Mouse (Mus musculus): ENCODE measurements at regions not wholly inside any gene's neighbourhood (a gene's known extent, or its start where the extent isn't known, plus 50 kb on each side); places are given as distances from the start of the nearest gene placed in this dataset.
"Not testable (repeated sequence)": the region's sequence is repeated elsewhere in the genome, so short reads cannot be mapped to it uniquely, and the experiment has no call there.

DNA sequence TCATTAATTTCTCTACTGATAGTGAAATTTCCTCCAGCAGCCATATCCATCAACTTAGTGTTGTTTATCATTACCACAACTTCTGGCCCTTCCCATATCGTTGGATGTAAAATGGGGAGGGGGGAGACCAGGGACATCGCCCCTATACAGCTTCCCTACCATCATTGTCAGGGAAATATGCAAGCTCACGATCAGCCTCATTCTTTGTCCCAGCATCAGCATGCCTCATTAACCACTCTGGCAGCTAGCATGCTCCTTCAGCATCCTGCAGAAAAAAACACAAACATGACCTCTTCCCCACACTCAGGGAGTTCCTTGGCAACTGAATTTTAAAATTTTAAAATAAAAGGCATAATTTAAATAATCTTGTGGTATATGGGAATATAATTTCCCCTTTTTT lies 140.4 kb upstream of the Ipo5 start:
- no peak overlapping the region for H3K9ac ChIP-seq
- no peak for ATAC-seq (replicated peaks)
- WGBS: 61% methylated on average over 3 of the region's 3 CpGs

DNA sequence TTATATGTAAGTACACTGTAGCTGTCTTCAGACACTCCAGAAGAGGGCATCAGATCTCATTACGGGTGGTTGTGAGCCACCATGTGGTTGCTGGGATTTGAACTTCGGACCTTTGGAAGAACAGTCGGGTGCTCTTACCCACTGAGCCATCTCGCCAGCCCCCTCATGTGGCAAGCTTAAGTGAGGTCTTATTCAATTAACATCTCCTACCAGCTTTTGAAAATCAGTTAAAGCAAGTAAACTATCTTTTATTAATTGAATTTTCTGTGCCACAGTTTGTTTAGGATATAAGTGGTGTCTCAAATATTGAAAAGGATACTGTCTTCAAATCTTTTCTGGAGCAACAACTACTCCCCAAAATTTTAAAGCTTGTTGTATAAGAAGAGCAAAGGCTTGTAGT lies 138.0 kb upstream of the Ipo5 start:
- not testable (repeated sequence) for H3K4me2 ChIP-seq; H3K9ac ChIP-seq; H3K4me3 ChIP-seq; H3K27ac ChIP-seq; H3K27me3 ChIP-seq (replicated peaks); ATAC-seq (replicated peaks); H3K36me3 ChIP-seq (replicated peaks); H3K4me1 ChIP-seq; H3K9me3 ChIP-seq
- 81% methylated on average over 4 of the region's 4 CpGs for WGBS

More for the DNA sequence above, 140.4 kb upstream of the Ipo5 start:
- H3K4me1 ChIP-seq: no peaks in the 10 kb centered on the region
- no peaks in the 10 kb centered on the region for H3K27me3 ChIP-seq (replicated peaks)
- no peak overlapping the region for H3K27ac ChIP-seq
- H3K9me3 ChIP-seq: no peaks in the 10 kb centered on the region
- no peak overlapping the region for H3K4me3 ChIP-seq
- H3K36me3 ChIP-seq (replicated peaks): no peaks in the 10 kb centered on the region
- no peak overlapping the region for H3K4me2 ChIP-seq

DNA sequence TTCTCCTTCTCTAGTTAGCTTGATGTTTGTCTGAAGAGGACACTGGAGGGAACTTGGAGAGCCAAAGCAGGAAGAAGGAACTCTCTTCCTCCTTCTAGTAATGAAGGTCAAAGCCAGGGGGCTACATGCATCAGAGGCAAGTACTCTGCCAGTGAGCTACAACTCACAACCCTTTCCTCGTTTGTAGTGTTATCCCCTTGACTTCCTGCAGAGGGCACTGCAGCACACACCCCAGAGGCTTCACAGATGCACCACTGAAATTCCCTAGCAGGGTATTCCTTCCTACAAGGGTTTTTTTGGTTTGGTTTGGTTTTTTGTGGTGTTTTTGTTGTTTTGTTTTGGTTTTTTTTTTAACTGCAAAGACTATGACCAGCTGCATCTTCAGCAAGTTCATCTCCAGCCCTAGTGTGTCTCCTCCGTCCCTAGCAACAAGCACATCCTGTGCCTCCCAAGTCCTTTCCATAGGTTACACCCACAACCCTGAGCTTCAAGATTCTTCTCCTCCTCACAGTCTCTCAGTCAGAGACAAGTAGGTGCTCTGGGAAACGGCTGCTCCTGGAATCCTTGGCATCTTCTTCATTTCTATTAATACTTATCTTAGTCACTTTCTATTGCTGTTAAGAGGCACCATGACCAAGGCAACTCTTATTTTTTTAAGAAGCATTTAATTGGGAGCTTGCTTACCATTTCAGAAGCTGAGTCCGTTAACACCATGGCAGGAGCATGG lies 119.0 kb upstream of the Ipo5 start:
- Histone ChIP-seq H3K4me2 (no peak overlapping the region), H3K27me3 (replicated peaks) (no peaks in the 10 kb centered on the region), H3K27ac (no peak overlapping the region), H3K4me3 (no peak overlapping the region), H3K4me1 (no peaks in the 10 kb centered on the region), H3K9me3 (no peaks in the 10 kb centered on the region), H3K36me3 (replicated peaks) (no peaks in the 10 kb centered on the region), H3K9ac (no peak overlapping the region)
- WGBS: 84% methylated on average over 4 of the region's 4 CpGs
- ATAC-seq (replicated peaks): no peak

DNA sequence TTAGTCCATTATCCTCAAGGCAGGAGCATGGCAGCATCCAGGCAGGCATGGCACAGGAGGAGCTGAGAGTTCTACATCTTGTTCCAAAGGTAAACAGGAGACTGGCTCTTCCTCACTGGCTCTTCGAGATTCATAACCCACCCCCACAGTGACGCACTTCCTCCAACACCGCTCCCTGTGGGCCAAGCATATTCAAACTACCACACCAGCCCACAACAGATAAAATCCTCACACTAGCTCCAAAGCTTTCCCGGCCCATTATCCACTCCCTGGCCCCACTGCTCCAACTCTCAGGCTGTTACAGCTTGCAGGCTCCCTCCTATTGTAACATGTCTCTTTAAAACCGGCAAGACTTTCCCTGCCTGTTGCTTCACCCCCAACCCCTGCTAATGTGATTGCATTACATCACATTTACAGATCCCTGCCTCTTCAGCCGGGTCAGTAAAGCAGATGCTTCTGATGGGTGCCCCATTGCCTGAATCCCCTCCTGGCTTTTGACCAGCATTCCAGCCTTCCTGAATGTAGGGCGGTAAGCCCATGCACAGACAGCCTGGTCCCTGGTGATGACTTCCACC lies 113.0 kb upstream of the Ipo5 start:
- 70% methylated on average over 7 of the region's 7 CpGs for WGBS
- no peak for ATAC-seq (replicated peaks)

DNA sequence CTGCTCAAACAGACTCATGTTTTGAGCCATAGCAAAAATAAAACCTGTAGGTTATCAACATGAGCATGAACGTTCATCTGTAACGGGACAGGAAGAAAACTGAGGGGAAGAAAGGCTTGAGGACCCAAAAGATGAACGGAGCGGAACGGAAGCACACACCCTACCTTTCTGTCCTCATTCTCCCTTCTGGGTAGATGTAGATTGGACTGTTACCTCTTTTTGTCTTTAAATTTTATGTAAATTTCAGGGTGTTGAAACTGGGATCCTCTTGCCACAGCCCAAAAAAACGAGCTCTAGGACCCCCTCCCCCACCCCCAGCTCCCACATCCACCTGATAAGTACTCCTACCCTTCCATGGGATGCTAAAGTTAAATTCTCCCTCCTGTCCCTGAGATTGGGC lies 107.8 kb upstream of the Ipo5 start:
- Histone ChIP-seq H3K9ac (no peak overlapping the region), H3K27me3 (replicated peaks) (0 out of 2 replicates have a peak, but pooled peaks cover 3% of the 10 kb centered on the region), H3K36me3 (replicated peaks) (no peaks in the 10 kb centered on the region), H3K4me3 (no peak overlapping the region; the same call in 1 of the 2 replicates), H3K27ac (no peak overlapping the region), H3K4me1 (peaks cover 16% of the 10 kb centered on the region), H3K9me3 (no peaks in the 10 kb centered on the region), H3K4me2 (peak overlapping the region; percentile 36)
- 0 out of 2 replicates have a peak, but pooled peaks have one; percentile 18 for ATAC-seq (replicated peaks)
- 28% methylated on average over 6 of the region's 6 CpGs for WGBS

More for the DNA sequence above, 113.0 kb upstream of the Ipo5 start:
- H3K4me2 ChIP-seq: no peak overlapping the region
- no peak overlapping the region for H3K9ac ChIP-seq
- no peaks in the 10 kb centered on the region for H3K36me3 ChIP-seq (replicated peaks)
- no peaks in the 10 kb centered on the region for H3K9me3 ChIP-seq
- H3K4me1 ChIP-seq: no peaks in the 10 kb centered on the region
- H3K4me3 ChIP-seq: no peak overlapping the region
- H3K27ac ChIP-seq: no peak overlapping the region
- no peaks in the 10 kb centered on the region for H3K27me3 ChIP-seq (replicated peaks)

DNA sequence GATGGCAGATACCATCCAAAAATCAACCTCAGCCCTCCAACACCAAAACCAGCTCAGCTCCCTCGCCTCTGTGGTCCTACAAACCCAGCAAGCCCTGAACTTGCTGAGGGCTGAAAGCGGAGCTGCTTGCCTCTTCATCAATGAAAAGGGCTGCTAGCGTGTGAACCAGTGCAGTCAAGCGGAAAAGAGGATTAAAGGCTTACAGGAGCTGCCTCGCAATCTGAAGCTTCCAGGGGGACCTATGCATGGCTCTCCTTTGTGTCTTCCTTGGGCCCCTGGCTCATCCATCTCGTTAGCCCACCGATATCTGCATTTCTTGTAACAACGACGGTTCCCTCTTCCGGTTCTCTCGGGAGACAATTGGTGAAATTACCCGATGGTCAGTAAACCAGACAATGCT lies 107.3 kb upstream of the Ipo5 start:
- ATAC-seq (replicated peaks): peak; percentile 81
- WGBS: 3% methylated on average over 12 of the region's 12 CpGs
- peaks cover 16% of the 10 kb centered on the region for H3K4me1 ChIP-seq

DNA sequence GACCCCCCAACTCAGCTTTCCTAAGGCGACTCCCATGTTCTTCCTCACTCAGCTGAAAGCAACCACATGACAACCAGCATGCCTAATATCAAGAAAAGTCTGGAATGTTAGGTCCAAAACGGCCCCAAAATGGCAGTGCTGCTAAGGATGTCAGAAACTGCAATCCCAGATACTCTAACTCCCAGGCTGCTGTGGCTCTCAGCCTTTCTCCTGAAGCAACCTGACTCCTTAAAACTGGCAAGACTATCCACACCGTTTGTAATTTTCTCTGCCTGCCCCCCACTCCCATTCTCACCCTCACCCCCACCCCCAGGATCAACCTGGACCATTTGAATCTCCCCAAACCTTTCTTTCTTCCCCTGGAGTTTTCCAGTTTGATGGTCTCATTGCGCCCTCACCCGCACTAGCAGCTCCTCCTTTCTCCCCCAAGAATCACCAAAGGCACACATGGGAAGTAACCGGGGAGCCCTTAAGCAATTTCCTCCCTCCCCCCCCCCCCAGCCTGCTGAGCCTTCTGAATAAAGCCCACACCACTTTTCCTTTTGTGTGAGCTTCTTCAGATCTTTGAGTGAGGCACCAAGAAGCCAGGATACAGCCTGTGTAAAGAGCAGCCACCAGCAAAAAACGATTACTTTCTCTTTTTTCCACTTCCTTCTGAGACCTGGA lies 106.7 kb upstream of the Ipo5 start:
- Histone ChIP-seq H3K27me3 (replicated peaks) (0 out of 2 replicates have a peak, but pooled peaks cover 3% of the 10 kb centered on the region), H3K4me3 (no peak overlapping the region), H3K36me3 (replicated peaks) (no peaks in the 10 kb centered on the region), H3K4me2 (peak overlapping the region; percentile 36), H3K4me1 (peaks cover 16% of the 10 kb centered on the region), H3K9ac (no peak overlapping the region), H3K27ac (no peak overlapping the region; the same call in 1 of the 2 replicates), H3K9me3 (no peaks in the 10 kb centered on the region)
- peak; percentile 63 for ATAC-seq (replicated peaks)
- WGBS: 7% methylated on average over 7 of the region's 7 CpGs

More for the DNA sequence above, 107.3 kb upstream of the Ipo5 start:
- no peaks in the 10 kb centered on the region for H3K36me3 ChIP-seq (replicated peaks)
- H3K9me3 ChIP-seq: no peaks in the 10 kb centered on the region
- peak overlapping the region; percentile 36 for H3K4me2 ChIP-seq
- H3K4me3 ChIP-seq: no peak overlapping the region; the same call in 1 of the 2 replicates
- H3K27ac ChIP-seq: no peak overlapping the region
- no peak overlapping the region for H3K9ac ChIP-seq
- 0 out of 2 replicates have a peak, but pooled peaks cover 3% of the 10 kb centered on the region for H3K27me3 ChIP-seq (replicated peaks)

DNA sequence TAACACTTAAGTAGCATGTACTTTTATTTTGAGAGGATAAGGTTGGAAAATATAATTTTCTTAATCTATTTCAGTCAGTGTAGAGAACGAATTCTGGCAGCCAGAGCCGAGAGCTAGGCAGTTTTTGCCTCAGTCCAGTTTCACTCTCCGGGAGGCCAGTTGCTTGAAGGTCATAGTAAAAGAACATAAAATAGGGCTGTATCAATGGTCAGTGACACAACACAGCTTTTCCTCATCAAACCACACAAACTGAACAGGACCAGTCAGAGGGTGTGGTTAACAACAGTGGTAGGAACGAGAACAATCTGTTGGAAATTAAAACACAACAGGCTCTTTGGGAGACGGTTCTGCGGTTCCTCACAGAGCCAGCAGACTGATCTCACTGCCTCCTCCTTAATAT lies 105.9 kb upstream of the Ipo5 start:
- Histone ChIP-seq H3K27ac (no peak overlapping the region), H3K27me3 (replicated peaks) (0 out of 2 replicates have a peak, but pooled peaks cover 3% of the 10 kb centered on the region), H3K4me1 (peaks cover 16% of the 10 kb centered on the region), H3K4me2 (no peak overlapping the region), H3K9me3 (no peaks in the 10 kb centered on the region), H3K9ac (no peak overlapping the region), H3K36me3 (replicated peaks) (no peaks in the 10 kb centered on the region), H3K4me3 (no peak overlapping the region)
- no peak for ATAC-seq (replicated peaks)
- 30% methylated on average over 6 of the region's 6 CpGs for WGBS

DNA sequence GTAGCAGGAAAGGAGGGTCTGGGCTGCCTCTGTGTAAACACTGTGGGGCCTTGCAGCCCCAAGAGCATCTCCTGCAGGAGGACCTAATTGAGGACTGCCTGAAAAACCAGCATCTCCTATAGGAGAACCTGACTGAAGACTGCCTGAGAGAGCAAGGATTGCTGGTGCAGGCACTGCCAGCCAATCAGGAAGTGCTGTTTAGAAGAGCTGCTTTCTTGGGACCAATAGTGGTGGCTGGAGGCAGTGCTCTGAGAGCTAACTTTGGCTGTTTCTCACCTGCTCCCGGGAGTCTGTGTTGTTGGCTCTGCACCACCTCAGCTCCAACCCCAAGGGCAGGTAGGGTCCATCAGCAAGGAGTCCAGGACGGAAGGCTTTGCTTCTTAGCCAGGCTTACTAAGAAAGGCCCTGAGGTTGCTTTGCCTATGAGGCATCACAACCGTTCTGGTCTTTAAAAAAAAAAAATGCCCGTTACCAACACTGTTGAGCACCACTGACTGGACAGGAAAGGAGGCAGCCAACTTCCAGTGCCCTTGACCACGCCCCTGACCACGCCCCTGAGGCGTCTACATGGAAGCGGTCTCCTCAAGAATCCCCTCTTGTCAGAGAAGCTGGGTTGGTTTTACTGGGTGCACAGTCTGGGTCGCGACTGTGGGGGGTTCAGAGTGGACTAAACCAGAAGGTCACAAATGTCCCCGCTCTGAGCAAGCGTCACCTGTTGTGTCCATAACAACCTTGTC lies 105.0 kb upstream of the Ipo5 start:
- not testable (repeated sequence) for H3K9ac ChIP-seq; H3K4me3 ChIP-seq; ATAC-seq (replicated peaks); H3K9me3 ChIP-seq; H3K36me3 ChIP-seq (replicated peaks); H3K27me3 ChIP-seq (replicated peaks); H3K27ac ChIP-seq; H3K4me2 ChIP-seq
- WGBS: 46% methylated on average over 12 of the region's 12 CpGs
- peaks cover 16% of the 10 kb centered on the region for H3K4me1 ChIP-seq

DNA sequence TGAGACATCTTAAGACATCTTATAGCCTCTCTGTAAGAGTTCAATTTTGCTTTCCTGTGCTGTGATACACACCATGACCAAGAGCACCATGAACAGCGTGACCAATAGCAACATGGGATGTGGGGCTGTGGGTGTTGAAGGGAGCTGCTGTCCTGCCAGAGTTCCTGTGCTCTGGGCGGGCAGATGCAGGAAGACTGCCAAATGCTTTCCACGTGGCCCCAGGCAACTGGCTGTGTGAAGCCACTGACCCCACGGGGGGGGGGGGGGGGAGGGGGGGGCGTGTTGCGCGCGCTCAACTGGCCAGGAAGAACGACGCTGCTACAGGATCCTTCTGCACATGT lies 104.5 kb upstream of the Ipo5 start:
- WGBS: 51% methylated on average over 9 of the region's 10 CpGs
- no peak for ATAC-seq (replicated peaks)

DNA sequence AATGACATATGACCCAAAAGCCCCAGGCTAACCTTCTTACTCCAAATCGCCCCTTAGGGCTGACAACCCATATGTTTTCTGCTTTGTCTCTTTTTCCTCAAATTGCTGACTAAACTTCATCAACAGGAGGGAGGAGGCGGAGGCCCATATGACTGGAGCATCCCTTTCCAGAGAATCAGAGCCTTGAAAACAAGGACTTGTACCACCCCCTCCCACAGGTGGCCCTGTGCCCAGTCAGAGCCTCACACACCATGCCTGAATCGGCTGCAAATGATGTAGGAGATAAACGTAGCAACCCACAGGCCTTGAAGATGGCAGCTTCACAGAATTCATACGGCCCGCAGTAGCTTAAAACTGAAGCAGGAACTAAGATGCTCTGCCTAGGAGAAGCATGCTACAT lies 101.7 kb upstream of the Ipo5 start:
- Histone ChIP-seq H3K4me1 (peaks cover 5% of the 10 kb centered on the region), H3K4me3 (no peak overlapping the region), H3K4me2 (no peak overlapping the region), H3K9me3 (no peaks in the 10 kb centered on the region), H3K9ac (no peak overlapping the region), H3K27ac (no peak overlapping the region), H3K36me3 (replicated peaks) (no peaks in the 10 kb centered on the region), H3K27me3 (replicated peaks) (0 out of 2 replicates have a peak, but pooled peaks cover 3% of the 10 kb centered on the region)
- 86% methylated on average over 6 of the region's 6 CpGs for WGBS
- ATAC-seq (replicated peaks): no peak

More for the DNA sequence above, 104.5 kb upstream of the Ipo5 start:
- no peaks in the 10 kb centered on the region for H3K9me3 ChIP-seq
- H3K36me3 ChIP-seq (replicated peaks): no peaks in the 10 kb centered on the region
- no peak overlapping the region for H3K4me3 ChIP-seq
- no peak overlapping the region for H3K4me2 ChIP-seq
- 0 out of 2 replicates have a peak, but pooled peaks cover 3% of the 10 kb centered on the region for H3K27me3 ChIP-seq (replicated peaks)
- peaks cover 16% of the 10 kb centered on the region for H3K4me1 ChIP-seq
- no peak overlapping the region for H3K27ac ChIP-seq
- no peak overlapping the region for H3K9ac ChIP-seq

DNA sequence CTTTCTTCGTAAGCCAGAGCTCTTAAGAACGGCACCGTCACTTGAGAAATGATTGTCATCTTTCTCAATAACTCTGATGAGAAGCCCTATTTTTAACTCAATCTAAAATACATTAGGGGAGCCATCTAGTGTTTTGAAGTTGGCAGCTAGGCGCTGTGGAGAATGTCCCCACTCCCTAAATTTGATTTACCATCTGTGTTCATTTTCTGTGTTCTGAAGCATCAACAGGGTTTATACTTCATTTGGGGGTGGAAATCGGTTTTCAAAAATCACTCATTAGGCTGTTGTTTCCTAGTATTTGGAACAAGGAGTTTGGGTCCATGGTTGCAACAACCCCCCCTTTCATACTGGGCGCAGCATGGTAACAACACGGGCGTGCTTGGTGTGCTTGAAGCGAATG lies 97.1 kb upstream of the Ipo5 start:
- Histone ChIP-seq H3K27ac (no peak overlapping the region), H3K4me3 (no peak overlapping the region), H3K36me3 (replicated peaks) (no peaks in the 10 kb centered on the region), H3K4me1 (no peaks in the 10 kb centered on the region), H3K4me2 (no peak overlapping the region), H3K27me3 (replicated peaks) (no peaks in the 10 kb centered on the region), H3K9ac (no peak overlapping the region), H3K9me3 (no peaks in the 10 kb centered on the region)
- WGBS: 86% methylated on average over 9 of the region's 9 CpGs
- no peak for ATAC-seq (replicated peaks)
